Mouse (Mus musculus) heart, postnatal 36 days (tissue): ENCODE measurements at regions not wholly inside any gene's neighbourhood (a gene's known extent, or its start where the extent isn't known, plus 50 kb on each side); places are given as distances from the start of the nearest gene placed in this dataset.

Experiments
- DNase-seq, 2 experiments: peaks; one replicate each; pipeline ENCODE4 v3.0.0; 2021 to 2022
- intact Hi-C: fragments of 180-260 bp; cut with DNase I; formaldehyde crosslinking; loops from one replicate; pipeline ENCODE4 v1.15.1; 2025

DNA sequence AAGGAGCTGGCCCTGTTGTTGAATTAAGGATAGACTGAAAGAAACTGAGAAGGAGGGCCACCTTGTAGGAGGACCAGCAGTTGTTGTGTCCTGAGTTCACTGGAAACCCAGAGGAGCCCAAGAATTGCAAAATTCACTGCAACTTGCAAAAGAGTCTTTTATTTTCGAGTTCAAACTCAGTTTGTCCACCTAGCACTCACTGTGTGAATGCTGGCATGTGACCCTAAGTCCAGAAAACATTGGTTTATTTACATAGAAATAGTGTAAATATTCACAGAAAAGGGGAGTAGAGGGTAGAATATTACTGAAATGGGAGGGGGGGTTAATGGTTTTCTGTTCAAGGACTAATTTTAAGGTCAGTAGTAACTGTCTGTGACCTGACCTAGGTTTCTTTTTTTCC is 394.7 kb downstream of the 4933405O20Rik start:
- intact Hi-C loops = no loop called here

DNA sequence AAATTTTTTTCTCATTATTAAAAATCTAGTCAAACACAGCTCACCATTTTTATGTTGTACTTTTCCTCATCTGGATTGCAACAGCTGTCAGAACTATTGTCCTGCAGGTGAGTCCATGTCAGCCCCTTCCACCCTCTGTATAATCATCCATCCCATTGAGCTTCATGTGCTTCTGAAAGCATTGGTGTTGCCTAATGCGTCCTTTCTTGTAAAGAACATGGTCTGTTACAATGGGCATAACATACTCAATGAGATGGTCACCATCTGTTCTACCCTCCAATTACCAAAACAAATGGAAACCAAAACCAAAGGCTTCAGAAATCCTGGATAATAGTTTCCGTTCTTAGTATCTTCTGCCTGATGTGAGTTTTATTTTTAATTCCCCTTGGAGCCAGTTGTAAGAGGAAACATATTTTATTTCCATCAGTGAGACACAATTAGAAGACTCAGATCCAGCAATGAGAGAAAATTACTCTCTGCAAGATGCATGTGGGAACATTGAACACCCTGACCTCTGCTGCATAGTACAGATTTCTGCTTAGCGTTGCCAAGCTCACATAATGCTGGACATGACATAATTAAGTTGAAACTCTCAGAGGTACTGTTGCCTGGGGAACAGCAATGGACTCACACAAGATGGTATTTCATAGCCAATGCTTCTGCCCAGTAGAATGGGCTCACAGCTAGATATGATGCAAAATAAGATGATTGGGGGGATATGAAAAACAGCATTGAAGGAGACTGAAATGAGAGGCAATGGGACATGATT is 443.1 kb downstream of the 4933405O20Rik start:
- DNase-seq = no peak
- intact Hi-C loops = no loop called here

More for the DNA sequence above, 394.7 kb downstream of the 4933405O20Rik start:
- no peak for DNase-seq

DNA sequence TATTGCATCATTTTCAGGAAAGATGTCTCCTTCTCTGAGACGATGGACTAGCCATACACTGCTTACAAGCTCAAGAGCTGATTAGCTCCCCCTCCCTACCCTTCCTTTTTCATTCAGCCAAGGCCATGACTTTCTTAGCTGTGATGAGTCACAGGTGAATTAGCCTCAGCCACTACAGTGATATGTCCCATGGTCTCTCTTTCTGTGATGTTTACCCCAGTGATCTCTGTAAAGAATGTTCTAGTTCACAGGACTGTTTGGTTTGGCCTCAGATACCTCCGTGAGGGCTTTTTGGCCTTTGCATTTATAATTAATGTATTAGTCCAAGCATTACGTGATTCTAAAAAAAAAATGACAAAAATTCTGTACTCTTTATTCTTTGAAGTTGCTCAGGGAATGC is 452.5 kb downstream of the 4933405O20Rik start:
- intact Hi-C loops = no loop called here
- no peak for DNase-seq

DNA sequence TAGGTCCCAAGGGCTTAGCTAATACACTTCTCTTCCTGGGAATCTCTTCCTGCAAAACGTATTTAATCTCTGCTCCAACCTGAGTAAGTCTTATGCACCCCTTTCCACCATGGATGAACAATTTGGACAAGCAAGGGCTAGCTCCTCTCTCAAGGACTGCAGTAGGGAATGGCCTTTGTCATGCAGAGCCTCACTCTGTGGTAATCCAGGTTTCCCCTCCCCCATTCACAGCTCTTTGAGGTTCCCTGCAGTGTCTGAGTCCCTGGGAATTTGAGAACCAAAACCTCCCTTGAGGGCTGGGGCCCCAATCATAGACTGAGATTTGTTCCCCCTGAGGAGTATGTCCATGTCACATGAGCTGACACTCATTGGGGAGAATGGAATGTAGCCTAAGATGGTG is 442.5 kb upstream of the Ano5 start:
- DNase-seq = no peak
- intact Hi-C loops = no loop called here

DNA sequence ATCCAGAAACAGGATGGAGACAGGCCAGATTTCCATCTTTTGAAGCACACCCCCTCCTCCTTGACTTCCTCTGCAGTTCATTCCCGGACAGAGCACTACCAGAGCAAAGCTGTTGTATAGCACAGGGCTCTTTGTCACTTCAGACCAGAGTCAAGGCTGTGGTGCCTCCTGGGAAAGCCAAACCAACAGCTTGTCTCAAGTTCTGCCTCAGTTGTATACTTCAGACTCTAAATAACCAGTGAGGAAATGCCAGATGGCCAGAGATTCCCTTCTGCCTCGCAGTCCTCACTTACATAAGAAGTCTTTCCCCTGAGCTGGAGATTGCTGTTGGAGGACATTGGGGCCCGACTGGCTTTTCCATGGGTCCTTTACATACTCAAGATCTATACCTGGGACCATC is 417.1 kb upstream of the Ano5 start:
- no peak for DNase-seq
- intact Hi-C loops = no loop called here

DNA sequence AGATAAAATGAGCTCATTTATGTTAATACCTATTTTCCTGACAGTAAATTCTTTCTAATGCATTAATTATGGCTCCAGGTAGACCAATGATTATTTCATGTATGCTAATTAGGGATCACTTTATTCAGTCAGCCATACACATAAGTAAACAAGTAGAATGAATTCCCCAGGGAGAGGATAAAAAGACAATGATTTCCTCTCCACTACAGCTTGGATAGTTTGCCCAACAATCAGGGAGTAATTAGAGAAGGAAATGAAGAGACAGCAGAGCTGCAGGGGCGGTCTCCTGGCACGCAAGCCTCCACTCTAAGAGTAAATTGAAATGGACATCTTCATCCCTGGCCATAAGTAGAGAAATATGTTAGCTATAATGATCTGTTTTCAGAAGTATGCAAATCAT is 409.7 kb upstream of the Ano5 start:
- no peak for DNase-seq
- intact Hi-C loops = no loop called here

DNA sequence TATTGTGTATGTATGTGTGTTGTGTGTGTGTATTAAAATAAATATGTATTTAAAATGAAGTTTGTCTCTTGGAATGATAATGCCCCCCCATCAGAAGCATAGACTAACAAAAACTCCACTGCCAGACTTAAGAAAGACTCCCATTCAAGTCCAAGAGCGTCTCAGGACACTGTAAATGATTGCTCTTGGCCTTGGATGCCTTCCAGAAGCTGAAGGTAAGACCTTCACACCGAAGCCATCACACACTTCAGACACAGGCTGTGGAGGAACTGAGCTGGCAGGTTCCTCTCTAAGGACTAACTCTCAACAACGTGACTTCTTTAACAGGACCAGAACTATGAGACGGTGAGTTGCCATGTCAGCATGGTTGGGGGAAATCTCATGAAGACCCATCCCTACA is 370.0 kb upstream of the Ano5 start:
- intact Hi-C loops = no loop called here
- no peak for DNase-seq

DNA sequence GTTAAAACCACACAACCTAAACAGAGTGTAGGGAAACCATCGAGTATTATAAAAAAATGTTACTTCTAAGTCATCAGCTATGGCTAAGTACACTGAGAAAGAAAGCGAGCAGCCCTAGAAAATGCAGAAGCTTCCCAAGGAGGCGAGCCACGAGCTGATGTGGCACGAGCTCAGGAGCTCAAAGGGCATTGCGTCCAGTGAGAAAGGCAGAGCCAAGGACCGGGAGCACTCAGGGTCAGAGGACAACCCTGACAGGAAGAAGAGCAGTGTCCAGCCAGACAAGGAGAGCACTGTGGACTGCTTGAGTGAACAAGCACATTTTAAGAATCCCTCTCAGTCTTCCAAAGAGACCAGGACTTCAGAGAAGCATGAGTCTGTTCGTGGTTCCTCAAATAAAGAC is 335.6 kb upstream of the Ano5 start:
- intact Hi-C loops = no loop called here
- no peak for DNase-seq

DNA sequence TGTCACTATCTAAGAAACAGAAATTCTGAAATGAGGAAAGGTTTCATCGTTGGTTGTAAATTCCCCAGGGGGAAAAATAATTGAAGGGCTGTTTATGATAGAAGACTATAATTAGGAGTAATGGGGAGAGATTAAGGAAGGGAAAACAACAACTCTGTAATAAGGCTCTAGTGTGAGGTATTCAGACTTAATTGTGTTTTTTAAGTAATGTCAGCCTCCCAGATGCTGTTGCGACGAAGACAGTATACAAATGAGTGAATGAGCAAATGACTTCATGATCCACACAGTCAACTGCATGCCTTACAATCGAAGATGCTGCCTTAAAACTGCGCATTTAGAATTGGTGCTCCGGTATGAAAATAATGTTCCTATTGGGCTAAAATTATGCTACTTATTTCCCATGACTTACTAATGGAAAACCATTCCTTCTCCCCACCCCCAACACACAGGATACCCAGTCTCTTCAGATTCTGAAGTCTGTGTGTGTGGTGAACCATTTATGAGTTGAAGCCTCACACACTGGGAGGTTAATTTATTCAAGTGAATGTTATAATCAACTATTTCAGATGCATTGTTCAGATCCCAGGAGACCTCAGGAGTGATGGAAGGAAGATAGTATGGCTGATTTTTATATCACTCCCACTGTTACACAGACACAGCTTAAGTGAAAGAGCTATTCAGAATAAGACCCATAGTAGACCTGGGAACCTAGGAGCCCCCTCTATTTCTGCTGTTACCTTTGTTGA is 295.2 kb upstream of the Ano5 start:
- intact Hi-C loops = no loop called here
- DNase-seq = no peak

DNA sequence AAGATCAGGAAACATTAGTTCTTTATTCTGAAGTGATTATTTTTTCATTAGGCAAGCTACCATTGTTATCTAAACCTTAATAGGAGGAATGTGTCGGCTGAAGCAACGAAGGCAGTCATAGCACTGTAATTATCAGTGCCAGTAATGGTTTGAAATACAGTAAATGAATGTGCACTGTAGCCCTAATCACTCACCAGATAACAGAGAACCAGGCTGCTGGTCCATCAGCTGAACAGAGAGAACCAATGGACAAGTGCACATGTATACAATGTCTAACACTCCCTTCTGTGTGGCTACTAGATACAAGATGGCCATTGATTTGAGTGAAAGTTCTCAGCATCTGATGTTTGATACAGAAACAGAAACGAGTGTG is 294.6 kb upstream of the Ano5 start:
- no peak for DNase-seq
- intact Hi-C loops = no loop called here

DNA sequence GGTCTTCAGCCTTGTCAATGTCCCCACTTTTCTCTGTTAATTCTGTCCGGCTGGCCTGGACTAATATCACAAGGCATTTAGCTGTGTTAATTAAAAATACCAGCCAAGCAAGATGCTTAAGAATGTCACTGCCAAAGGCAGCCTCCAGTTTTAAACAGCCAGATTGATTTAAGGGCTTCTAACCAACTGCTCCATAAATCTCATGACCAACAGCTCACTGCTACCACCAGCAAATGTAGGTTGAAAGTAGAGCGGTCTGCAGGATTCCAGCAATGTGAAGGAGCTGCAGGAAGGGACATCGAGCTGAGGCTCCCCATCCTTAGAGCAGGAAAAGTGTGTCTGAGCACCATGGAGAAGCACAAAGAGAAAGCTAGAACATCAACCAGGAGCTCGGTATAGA is 289.5 kb upstream of the Ano5 start:
- no peak for DNase-seq
- intact Hi-C loops = no loop called here

DNA sequence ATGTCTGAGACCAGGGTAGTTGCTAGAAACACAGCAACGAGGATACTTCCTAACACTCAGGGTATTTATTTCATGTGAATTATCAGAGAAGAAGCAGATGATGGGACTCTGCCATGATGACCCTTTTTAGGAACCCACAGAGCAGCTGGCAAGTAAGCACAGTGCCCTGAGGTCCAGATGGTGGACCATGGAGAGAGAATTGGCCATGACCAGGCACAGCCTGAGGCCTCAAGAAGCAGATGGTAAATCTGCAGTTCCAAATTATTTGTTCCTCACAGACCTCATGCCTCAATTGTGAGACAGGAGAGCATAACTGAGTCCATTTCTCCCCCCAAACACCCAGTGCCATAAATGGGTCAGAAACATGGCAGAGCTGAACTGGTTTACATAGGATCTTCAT is 289.0 kb upstream of the Ano5 start:
- DNase-seq = no peak
- intact Hi-C loops = no loop called here

DNA sequence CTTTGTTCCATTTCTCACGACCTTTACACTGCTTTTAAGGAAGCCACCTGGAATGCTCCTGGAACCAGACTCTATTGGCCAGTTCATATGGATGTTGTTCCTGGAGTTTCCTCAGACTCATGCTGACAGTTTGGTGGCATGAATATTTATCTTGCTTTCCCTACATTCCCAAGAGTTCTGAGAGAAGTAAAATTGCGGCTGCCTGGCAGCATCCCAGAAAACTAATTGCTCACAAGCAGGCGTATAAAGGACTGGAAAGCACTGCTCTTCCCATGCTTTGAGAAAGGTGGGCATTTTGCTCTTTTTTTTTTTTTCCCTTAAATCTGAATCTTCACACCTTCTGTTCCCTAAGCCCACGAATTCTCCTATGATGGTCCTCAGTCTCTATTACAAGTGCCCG is 283.7 kb upstream of the Ano5 start:
- intact Hi-C loops = no loop called here
- DNase-seq = no peak

DNA sequence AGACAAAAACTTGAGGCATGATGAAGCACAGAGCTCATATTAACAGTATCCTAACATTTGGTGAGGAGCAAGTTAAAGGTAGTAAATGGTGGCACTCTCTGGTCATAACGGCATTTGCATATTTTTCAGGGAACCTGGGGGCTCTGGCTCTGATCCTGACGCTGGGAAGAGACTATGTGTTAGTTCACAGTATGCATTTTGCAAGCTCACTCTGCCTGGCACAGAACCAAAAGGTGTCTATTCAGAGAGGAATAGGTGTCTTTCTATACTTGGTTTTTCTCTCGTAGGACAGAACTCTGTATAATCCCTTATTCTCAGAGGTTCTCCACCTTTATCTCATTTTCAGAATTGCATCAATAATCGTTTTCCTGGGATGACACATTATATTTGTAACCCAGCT is 276.2 kb upstream of the Ano5 start:
- DNase-seq = no peak
- intact Hi-C loops = no loop called here

DNA sequence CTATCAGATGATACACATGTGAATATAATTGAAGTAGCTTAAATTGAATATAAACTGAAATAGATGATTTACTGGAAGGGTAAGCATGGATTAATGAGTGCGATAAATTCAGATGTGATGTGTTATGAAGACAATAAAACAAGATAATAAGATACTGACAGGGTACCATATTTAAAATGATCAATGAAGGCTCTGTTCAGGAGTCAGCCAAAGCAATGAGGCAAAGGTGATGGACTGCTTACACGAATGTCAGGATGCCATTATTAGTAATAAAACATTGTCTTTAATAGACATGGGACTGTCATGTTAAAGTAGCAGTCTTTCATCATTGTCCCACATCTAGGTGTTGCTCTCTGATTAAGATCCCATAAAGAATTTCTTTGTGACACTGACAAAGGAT is 263.1 kb upstream of the Ano5 start:
- intact Hi-C loops = no loop called here
- DNase-seq = no peak

DNA sequence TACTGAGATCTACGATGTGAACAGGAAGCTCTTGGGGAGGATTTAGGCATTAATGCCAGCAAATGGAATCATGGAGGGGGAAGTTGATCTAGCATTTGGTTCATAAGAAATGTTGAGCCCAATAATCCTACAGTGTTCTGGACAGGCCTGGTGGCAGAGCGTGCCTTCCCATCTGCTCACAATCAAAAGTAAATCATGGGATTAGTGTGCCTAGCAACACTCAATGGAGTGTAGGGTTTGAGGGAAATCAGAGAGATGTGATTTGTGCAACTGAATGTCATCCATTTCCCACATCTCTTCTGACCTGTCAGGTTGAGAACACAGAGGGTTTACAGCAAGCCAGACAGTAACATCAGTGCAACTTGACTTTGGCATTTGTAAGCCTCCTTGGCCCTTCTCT is 256.4 kb upstream of the Ano5 start:
- no peak for DNase-seq
- intact Hi-C loops = no loop called here

DNA sequence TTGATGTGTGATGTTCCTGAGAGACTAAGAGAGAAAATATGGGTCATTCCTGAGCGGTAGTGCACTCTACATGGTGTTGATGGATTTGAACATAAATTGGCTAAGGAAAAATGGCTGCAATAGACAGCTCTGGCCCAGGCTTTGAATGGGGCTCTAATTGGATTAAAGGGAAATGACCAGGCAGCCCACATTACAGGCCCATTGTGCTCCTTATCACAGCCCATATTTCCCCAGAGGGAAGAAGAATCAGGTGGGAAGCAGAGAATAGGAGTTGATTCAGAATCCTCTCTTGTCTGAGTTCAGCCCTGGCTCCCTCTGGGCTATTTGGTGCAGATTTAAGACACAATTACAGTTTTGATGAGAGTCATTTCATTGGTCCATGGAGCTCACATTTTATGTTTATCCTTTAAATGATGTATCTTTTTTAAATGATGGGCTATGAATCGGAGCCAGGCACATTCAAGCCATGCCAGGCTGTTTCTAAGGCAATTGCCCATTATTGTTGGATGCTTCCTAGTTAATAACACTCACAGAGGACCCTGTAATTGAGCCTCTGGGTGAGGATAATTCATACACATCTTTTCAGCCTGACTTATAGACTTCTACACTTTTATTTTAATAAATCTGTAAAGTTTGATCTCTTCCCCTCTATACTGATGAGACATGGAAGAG is 251.5 kb upstream of the Ano5 start:
- intact Hi-C loops = no loop called here
- no peak for DNase-seq

DNA sequence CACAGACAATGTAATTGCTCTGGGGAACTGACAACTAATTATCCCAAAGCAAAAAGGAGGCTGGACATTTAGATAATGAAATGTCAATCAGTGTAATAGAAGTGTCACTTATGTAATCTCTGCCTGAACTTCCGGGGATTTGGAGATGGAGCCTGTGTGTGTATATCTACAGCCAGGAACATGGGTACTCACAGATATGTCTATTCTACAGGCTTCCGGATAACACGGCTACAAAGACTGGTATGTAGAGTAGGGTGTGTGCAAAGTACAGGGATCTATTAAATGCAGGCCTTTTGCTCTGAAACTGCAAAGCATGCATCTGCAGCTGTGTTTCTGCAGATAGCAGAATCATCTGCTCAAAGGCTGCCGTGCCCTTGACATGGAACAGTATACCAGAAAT is 246.7 kb upstream of the Ano5 start:
- intact Hi-C loops = no loop called here
- no peak for DNase-seq

DNA sequence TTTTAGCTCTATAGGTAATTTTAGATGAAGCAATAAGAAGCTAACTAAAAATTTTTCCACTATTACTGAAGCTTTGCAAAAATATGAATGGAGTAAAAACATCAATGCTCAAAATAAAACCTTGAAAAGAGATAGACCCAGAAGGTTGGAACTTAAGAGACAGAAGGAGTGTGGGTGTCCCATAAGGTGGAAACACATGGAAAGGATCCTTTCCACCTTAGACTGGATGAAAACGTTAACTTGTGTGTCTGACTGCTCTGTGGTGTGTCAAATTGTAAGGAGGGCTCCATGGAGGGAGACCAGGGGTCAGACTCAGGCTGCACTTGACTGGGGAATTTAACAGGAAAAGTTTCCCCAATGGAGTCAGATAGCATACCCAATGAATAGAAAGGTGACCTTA is 244.9 kb upstream of the Ano5 start:
- no peak for DNase-seq
- intact Hi-C loops = no loop called here

DNA sequence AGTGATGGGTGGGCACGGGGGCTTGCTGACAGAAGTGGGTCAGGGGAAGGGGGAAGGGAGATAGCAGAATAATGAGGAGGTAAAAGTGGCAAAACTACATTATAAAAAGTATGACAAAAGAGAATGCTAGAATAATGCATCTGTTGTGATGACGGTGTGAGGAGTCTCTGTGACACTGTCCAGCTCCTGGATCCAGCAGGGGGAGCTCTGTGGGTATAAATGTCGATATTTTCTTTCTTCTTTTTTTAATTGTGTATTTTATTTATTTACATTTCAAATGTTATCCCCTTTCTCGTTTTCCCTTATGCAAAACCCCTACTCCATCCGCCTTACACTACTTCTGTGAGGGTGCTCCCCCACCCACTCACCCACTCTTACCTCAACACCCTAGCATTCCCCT is 243.9 kb upstream of the Ano5 start:
- DNase-seq = no peak
- intact Hi-C loops = no loop called here

DNA sequence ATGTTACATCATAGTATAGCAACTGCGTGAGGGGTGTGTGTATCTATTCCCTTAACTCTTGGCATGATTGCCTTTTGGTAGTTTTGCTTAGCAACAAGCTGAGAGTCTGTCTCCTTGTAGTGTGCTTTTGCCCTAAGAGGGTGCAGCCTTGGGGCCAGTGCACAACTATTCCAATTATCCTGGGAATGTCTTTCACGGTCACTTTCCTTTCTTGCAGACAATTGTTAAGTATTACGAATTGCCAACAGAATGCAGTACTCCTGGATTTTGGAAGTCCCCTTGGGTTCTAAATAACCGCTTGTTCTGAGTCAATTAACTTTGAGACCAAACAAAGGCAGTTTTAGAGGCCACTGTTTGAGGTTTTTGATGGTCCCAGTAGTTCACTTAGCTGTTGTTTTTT is 242.1 kb upstream of the Ano5 start:
- intact Hi-C loops = no loop called here
- no peak for DNase-seq

DNA sequence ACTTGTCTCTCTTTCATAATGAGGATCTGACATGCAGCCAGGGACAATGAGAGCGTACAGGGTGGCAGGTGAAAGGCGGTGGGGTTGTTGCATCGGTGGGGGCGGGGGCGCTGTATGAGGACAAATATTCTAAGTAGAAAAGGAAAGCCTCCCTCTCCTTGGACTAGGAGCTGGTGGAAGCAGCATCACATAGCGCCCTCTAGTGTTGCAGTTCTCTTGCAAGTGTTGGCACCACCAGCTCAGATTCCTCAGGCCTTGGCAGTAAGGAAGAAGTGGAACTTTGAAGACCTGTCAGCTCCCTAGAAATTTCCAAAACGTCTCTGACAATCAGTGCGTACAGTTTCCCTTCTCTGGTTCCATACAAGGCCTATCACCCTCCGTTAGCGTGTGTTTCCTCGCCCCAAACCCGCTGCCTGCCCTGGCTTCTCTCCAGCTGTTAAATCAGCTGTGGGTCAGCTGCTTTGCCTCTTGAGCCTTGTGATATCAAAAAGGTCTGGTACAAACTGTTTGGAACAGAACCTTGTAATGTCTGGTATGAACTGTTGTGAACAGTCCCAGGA is 240.2 kb upstream of the Ano5 start:
- peak; percentile 34 to 44 for DNase-seq
- intact Hi-C loops = no loop called here
